Mouse (Mus musculus): ENCODE results near the gene Sh3pxd2a. TPM values are rescaled to one million over a fixed set of nuclear protein-coding genes. Genes with fewer than 3 reads are reported as not detected.

Sh3pxd2a gene
- polyA plus RNA-seq, 1 experiment from 2014 or later, result 2.3 TPM

DNA sequence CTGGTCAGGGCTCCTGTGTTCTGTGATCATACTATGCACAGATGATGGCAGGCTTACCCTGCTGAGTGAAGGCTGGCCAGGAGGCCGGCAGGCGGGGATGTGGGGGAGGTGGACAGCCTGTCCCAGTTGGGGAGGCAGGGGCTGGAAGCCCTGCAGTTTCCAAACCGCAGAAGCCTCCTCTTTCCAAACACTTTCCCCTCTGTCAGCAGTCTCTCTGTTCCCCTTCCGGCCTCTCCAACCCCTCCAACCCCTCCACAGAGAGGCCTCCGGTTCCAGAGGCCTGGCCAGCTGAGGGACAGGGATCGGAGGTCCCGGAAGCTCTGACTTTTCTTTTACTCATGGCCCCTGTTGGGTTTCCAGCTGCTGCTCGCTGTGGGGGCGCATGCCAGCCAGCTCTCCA is 183.3 kb downstream of the Sh3pxd2a start:
- no peaks in the 10 kb centered on the region for H3K9me3 ChIP-seq
- ATAC-seq (ENCODE audit: low FRiP score, low read depth), result no peak
- no peak overlapping the region for H3K27ac ChIP-seq (replicated peaks)
- H3K36me3 ChIP-seq, result no peaks in the 10 kb centered on the region
- no peak overlapping the region for H3K4me3 ChIP-seq
- H3K4me1 ChIP-seq (replicated peaks), result peaks cover 15% of the 10 kb centered on the region
- H3K9ac ChIP-seq, result no peak overlapping the region
- no peaks in the 10 kb centered on the region for H3K27me3 ChIP-seq
- 71% methylated on average over 9 of the region's 9 CpGs for WGBS
- H3K4me2 ChIP-seq, result no peak overlapping the region

DNA sequence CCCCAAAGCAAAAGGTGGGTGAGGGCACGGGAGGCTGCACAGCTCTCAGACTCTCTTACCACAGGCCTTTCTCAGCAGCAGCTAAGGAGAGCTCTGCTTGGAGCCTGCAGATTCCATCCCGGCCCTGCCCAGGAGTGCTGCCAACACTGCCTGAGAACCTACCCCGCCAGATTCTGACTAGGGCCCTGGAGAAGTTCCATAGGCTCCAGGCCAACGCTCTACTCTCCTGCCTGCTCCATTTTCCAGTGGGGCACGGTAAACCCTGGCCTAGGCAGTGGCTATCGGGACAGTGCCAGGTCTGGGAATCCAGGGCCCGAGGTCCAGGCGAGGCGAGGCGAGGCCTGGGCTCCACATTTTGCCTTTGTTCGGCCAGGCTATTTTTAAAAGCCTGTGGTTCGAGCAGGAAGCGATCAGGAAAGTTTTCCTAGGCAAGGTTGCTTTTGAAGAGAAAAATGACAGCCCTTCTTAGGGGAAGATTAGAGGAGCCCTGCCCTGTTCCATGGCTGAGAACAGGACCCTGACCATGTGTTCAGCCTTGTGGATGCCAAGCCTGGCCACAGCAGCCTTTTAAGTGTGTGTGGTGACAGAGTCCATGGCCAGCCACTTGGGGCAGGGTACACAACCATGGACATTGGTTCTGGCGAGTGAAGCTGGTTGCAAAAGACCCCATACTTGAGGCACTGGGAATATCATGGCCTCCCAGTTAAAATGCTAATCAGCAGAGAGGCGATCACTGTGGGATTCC is 184.2 kb downstream of the Sh3pxd2a start:
- H3K4me1 ChIP-seq (replicated peaks), result peaks cover 15% of the 10 kb centered on the region

GRCm38 (mm10) chr19:47279372-47279771 is 184.8 kb downstream of the Sh3pxd2a start:
- Histone ChIP-seq H3K27me3 (no peaks in the 10 kb centered on the region), H3K4me2 (no peak overlapping the region), H3K9ac (no peak overlapping the region), H3K4me1 (replicated peaks) (peaks cover 15% of the 10 kb centered on the region), H3K4me3 (no peak overlapping the region), H3K9me3 (no peaks in the 10 kb centered on the region), H3K36me3 (no peaks in the 10 kb centered on the region), H3K27ac (replicated peaks) (peak overlapping the region; percentile 50; the same call in 1 of the 2 replicates)
- 73% methylated on average over 4 of the region's 4 CpGs for WGBS
- no peak for ATAC-seq (ENCODE audit: low FRiP score, low read depth)

More for the DNA sequence above, 184.2 kb downstream of the Sh3pxd2a start:
- 77% methylated on average over 15 of the region's 15 CpGs for whole genome bisulfite sequencing
- Histone ChIP-seq H3K4me3 (no peak overlapping the region), H3K9me3 (no peaks in the 10 kb centered on the region), H3K9ac (no peak overlapping the region), H3K36me3 (no peaks in the 10 kb centered on the region), H3K27me3 (no peaks in the 10 kb centered on the region), H3K4me2 (no peak overlapping the region), H3K27ac (replicated peaks) (peak overlapping the region; percentile 50)
- ATAC-seq (ENCODE audit: low FRiP score, low read depth), result 0 out of 2 replicates have a peak, but pooled peaks have one; percentile 40

GRCm38 (mm10) chr19:47276730-47277129 is 187.5 kb downstream of the Sh3pxd2a start:
- peaks cover 15% of the 10 kb centered on the region for H3K4me1 ChIP-seq (replicated peaks)
- no peak for ATAC-seq (ENCODE audit: low FRiP score, low read depth)
- H3K36me3 ChIP-seq, result no peaks in the 10 kb centered on the region
- H3K4me3 ChIP-seq, result no peak overlapping the region
- H3K27me3 ChIP-seq, result no peaks in the 10 kb centered on the region
- WGBS, result 79% methylated on average over 6 of the region's 6 CpGs
- H3K27ac ChIP-seq (replicated peaks), result no peak overlapping the region
- H3K4me2 ChIP-seq, result no peak overlapping the region
- H3K9ac ChIP-seq, result no peak overlapping the region
- H3K9me3 ChIP-seq, result no peaks in the 10 kb centered on the region

DNA sequence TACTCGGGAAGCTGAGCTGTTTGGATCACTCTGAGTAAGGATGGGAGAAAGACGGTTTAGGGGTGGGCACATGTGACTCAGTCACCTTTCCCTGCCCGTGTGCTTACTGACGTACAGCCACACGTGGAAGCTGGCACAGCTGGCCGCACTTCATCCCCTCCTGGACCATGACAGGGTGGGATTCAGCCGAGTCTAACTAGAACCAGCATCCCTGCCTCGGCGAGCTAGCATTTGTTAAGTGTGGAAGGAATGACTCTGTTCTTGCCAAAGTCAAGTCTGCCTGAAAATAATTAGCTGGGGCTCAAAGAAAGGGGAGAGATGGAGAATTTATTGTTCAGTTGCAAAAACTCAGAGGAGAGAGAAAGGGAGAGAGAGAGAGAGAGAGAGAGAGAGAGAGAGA is 193.7 kb downstream of the Sh3pxd2a start:
- no peak overlapping the region for H3K4me3 ChIP-seq
- H3K9ac ChIP-seq, result no peak overlapping the region
- no peaks in the 10 kb centered on the region for H3K9me3 ChIP-seq
- no peak for ATAC-seq (ENCODE audit: low FRiP score, low read depth)
- H3K27me3 ChIP-seq, result no peaks in the 10 kb centered on the region
- no peak overlapping the region for H3K27ac ChIP-seq (replicated peaks)
- peaks cover 5% of the 10 kb centered on the region; the same call in 1 of the 2 replicates for H3K36me3 ChIP-seq
- H3K4me2 ChIP-seq, result no peak overlapping the region
- WGBS, result 81% methylated on average over 9 of the region's 9 CpGs
- H3K4me1 ChIP-seq (replicated peaks), result no peaks in the 10 kb centered on the region

DNA sequence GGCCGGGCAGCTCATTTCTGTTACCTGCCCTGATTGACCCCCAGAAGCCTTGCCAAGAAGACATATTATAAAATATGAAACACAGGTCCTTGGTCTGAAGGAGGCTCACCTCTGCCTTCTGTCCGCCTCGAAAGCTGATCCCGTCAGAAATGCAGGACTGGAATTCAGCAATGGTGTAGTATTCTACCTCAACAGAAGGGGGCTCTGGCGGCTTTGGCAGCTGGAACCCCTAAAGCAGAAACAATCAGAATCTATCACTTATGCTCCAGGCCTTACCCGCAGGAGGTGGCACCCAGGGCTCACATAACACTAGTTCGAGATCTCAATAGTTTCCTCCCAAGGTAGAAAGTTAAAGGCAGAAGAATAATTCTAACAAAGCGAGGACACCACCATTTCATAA is 194.5 kb downstream of the Sh3pxd2a start:
- H3K9me3 ChIP-seq, result no peaks in the 10 kb centered on the region
- no peaks in the 10 kb centered on the region for H3K27me3 ChIP-seq
- no peak overlapping the region for H3K4me3 ChIP-seq
- no peak overlapping the region for H3K9ac ChIP-seq
- no peak overlapping the region for H3K4me2 ChIP-seq
- 48% methylated on average over 8 of the region's 8 CpGs for WGBS
- ATAC-seq (ENCODE audit: low FRiP score, low read depth), result no peak
- no peak overlapping the region for H3K27ac ChIP-seq (replicated peaks)
- H3K4me1 ChIP-seq (replicated peaks), result no peaks in the 10 kb centered on the region; the same call in 1 of the 2 replicates
- H3K36me3 ChIP-seq, result peaks cover 5% of the 10 kb centered on the region; the same call in 1 of the 2 replicates

GRCm38 (mm10) chr19:47267066-47267465 is 197.1 kb downstream of the Sh3pxd2a start:
- WGBS, result 88% methylated on average over 21 of the region's 21 CpGs
- Histone ChIP-seq H3K27ac (replicated peaks) (no peak overlapping the region), H3K4me1 (replicated peaks) (no peaks in the 10 kb centered on the region; the same call in 1 of the 2 replicates), H3K9ac (no peak overlapping the region), H3K4me2 (no peak overlapping the region), H3K4me3 (no peak overlapping the region), H3K27me3 (no peaks in the 10 kb centered on the region), H3K9me3 (no peaks in the 10 kb centered on the region), H3K36me3 (peaks cover 5% of the 10 kb centered on the region; the same call in 1 of the 2 replicates)
- no peak for ATAC-seq (ENCODE audit: low FRiP score, low read depth)

- Histone ChIP-seq H3K9ac (no peak overlapping the region), H3K27ac (replicated peaks) (no peak overlapping the region), H3K27me3 (no peaks in the 10 kb centered on the region), H3K4me1 (replicated peaks) (no peaks in the 10 kb centered on the region; the same call in 1 of the 2 replicates), H3K9me3 (no peaks in the 10 kb centered on the region), H3K4me3 (no peak overlapping the region), H3K36me3 (peaks cover 5% of the 10 kb centered on the region; the same call in 1 of the 2 replicates), H3K4me2 (no peak overlapping the region)
- no peak for ATAC-seq (ENCODE audit: low FRiP score, low read depth)
- 89% methylated on average over 18 of the region's 18 CpGs for WGBS
These were observed 198.0 kb downstream of the Sh3pxd2a start for GRCm38 (mm10) chr19:47266070-47266801.

DNA sequence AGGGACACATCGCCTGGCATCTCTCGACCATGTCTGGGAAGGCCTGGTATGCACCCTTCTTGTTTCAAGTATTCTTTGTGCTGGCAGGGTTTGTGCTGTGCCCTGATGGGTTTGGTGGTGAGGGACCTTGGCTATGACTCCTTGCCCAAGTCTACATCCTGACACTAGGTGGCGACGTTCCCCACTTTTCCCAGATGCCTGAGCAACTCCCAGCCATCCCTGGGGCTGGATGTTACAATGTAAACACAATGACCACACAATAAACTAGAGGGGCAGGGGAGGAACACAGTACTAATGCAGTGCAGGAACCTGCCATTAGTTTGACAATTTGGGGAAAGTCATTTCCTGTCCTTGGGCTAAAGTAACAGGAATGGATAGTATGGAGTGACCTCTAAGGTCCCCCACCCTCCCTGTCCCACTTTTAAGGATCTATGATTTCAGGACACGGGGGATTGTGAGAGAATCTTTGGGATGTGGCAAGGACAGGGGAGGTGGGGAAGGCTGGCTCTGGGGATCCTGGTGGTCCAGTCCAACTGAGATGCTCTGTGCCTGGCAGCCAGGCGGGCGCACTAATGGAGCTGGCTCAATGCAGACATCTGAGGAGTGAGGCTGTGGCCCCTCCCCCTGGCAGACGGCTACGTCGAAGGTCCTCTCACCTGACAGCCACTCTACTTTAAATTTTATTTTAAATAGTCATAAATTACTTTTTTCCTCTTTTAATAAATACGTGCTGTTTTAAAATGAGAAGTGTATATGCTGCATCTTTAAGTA is 199.7 kb downstream of the Sh3pxd2a start:
- Histone ChIP-seq H3K36me3 (peaks cover 5% of the 10 kb centered on the region; the same call in 1 of the 2 replicates), H3K27me3 (no peaks in the 10 kb centered on the region), H3K9ac (no peak overlapping the region), H3K9me3 (no peaks in the 10 kb centered on the region), H3K27ac (replicated peaks) (no peak overlapping the region), H3K4me2 (no peak overlapping the region), H3K4me1 (replicated peaks) (no peaks in the 10 kb centered on the region; the same call in 1 of the 2 replicates), H3K4me3 (no peak overlapping the region)
- ATAC-seq (ENCODE audit: low FRiP score, low read depth), result peak; percentile 57
- WGBS, result 48% methylated on average over 11 of the region's 11 CpGs

DNA sequence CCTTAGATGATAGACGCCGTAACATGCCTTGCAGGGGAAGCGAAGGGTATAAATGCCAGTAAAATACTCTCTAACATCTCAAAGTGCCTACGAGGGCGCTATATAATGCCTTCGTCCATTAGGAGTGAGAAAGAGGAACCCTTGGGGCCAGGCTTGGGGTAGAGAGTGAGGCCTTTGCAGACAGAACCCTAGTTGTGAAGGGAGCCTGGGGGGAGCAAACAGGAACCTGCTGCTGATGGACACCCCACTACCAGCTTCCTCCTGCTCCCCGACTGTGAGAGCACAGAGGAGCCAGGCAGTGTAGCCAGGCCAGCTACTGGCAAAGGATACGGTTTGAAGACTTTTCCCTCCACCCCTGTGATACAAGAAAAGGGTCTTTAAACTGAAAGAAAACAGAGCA is 200.6 kb downstream of the Sh3pxd2a start:
- Histone ChIP-seq H3K9me3 (no peaks in the 10 kb centered on the region), H3K4me1 (replicated peaks) (no peaks in the 10 kb centered on the region; the same call in 1 of the 2 replicates), H3K27me3 (no peaks in the 10 kb centered on the region), H3K4me2 (no peak overlapping the region), H3K9ac (no peak overlapping the region), H3K27ac (replicated peaks) (no peak overlapping the region), H3K4me3 (no peak overlapping the region), H3K36me3 (peaks cover 5% of the 10 kb centered on the region; the same call in 1 of the 2 replicates)
- ATAC-seq (ENCODE audit: low FRiP score, low read depth), result no peak
- 91% methylated on average over 8 of the region's 8 CpGs for WGBS

DNA sequence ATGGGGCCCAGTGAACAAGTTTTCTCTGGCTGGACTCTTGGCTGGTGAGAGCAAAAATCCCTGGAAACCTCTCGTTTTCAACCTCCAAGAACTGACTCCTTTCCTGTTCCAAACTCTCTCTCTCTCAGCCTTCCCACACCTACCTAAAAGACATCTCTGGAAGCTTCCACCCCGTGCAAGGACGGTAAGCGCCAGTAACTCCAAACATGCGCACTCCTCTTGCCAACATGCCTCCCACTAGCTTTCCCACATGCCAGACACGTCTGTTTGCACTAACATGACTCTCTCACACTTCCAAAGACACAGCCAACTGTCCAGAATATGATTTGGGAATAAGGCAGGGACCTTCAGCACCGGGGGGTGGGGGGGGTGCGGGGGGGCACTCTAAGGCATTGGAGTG is 203.0 kb downstream of the Sh3pxd2a start:
- WGBS, result 85% methylated on average over 8 of the region's 8 CpGs
- Histone ChIP-seq H3K9me3 (no peaks in the 10 kb centered on the region), H3K27me3 (no peaks in the 10 kb centered on the region), H3K36me3 (no peaks in the 10 kb centered on the region), H3K27ac (replicated peaks) (no peak overlapping the region), H3K4me1 (replicated peaks) (no peaks in the 10 kb centered on the region; the same call in 1 of the 2 replicates), H3K9ac (no peak overlapping the region), H3K4me2 (no peak overlapping the region), H3K4me3 (no peak overlapping the region)
- no peak for ATAC-seq (ENCODE audit: low FRiP score, low read depth)

All from hindbrain, embryonic 15.5 days (tissue).